Mouse (Mus musculus) hindbrain, postnatal 0 days (tissue): ENCODE data around the gene Renbp. TPM values are rescaled to one million over a fixed set of nuclear protein-coding genes. Genes with fewer than 3 reads are reported as not detected.

Source experiments
- ATAC-seq: fragments of 200-750 bp; cut with Nextera tagmentation; 2 replicates; pipeline ENCODE4 v1.8.0; 2017; ENCODE audit warnings: mild to moderate bottlenecking, moderate TSS enrichment, moderate library complexity
- DNase-seq: peaks from one replicate; pipeline ENCODE4 v3.0.0-alpha.2; 2015; ENCODE audit warnings: low spot score
- H3K27ac ChIP-seq: fragments of 300-500 bp; sonication (generic); 2 replicates; pipeline ENCODE4 v1.5.1; 2014; ENCODE audit warnings: mild to moderate bottlenecking
- H3K27me3 ChIP-seq: fragments of 300-500 bp; sonication (generic); 2 replicates; pipeline ENCODE4 v1.6.1; 2014; ENCODE audit warnings: low read length, mixed read lengths; ENCODE audit not compliant: insufficient read depth
- H3K36me3 ChIP-seq: fragments of 300-500 bp; sonication (generic); 2 replicates; pipeline ENCODE4 v1.6.1; 2014; ENCODE audit warnings: low read length, mixed read lengths; ENCODE audit not compliant: insufficient read depth
- H3K4me1 ChIP-seq: fragments of 300-500 bp; sonication (generic); 2 replicates; pipeline ENCODE4 v1.6.1; 2014; ENCODE audit warnings: antibody characterized with exemption, low read length, mixed read lengths; ENCODE audit not compliant: insufficient read depth
- H3K4me2 ChIP-seq: fragments of 300-500 bp; sonication (generic); 2 replicates; pipeline ENCODE4 v1.6.1; 2014; ENCODE audit warnings: low read depth, mild to moderate bottlenecking, low read length, moderate library complexity, mixed read lengths
- H3K4me3 ChIP-seq: fragments of 300-500 bp; sonication (generic); 2 replicates; pipeline ENCODE4 v1.5.1; 2014; ENCODE audit warnings: low read length
- H3K9ac ChIP-seq: fragments of 300-500 bp; sonication (generic); replicated peaks from 2 replicates; pipeline ENCODE4 v1.6.1; 2014; ENCODE audit warnings: mild to moderate bottlenecking, low read length, moderate library complexity, mixed read lengths
- H3K9me3 ChIP-seq: fragments of 300-500 bp; sonication (generic); 2 replicates; pipeline ENCODE4 v1.6.1; 2016; ENCODE audit warnings: low read length, mixed read lengths
- CTCF ChIP-seq: IDR thresholded peaks from 2 replicates; pipeline ENCODE4 v1.5.1; 2016; ENCODE audit warnings: antibody characterized with exemption, control low read depth, low read depth
- WGBS: fragments of 180-500 bp; shearing (Covaris S2); extraction: QIAGEN DNeasy Blood & Tissue Kit; methylation state at CpG from one replicate; pipeline ENCODE4 v1.1.7; 2014; 5-methylcytosine and 5-hydroxymethylcytosine counted together
- polyA plus RNA-seq: library from polyadenylated mRNA; unstranded; fragments of >200 nt; fragmentation: Nextera tagmentation; extraction: Ambion mirVana; gene quantifications from 2 replicates; pipeline ENCODE4 v1.2.1, GENCODE M21; 2015
- total RNA-seq: library from RNA; depleted of rRNA; stranded (reverse); fragments of >200 nt; gene quantifications from 2 replicates; pipeline ENCODE4 v1.2.3, GENCODE M21; 2014

Renbp gene
- total and polyA plus RNA-seq, 2 experiments from 2014 or later, result 6.3 to 15.2 TPM

DNA sequence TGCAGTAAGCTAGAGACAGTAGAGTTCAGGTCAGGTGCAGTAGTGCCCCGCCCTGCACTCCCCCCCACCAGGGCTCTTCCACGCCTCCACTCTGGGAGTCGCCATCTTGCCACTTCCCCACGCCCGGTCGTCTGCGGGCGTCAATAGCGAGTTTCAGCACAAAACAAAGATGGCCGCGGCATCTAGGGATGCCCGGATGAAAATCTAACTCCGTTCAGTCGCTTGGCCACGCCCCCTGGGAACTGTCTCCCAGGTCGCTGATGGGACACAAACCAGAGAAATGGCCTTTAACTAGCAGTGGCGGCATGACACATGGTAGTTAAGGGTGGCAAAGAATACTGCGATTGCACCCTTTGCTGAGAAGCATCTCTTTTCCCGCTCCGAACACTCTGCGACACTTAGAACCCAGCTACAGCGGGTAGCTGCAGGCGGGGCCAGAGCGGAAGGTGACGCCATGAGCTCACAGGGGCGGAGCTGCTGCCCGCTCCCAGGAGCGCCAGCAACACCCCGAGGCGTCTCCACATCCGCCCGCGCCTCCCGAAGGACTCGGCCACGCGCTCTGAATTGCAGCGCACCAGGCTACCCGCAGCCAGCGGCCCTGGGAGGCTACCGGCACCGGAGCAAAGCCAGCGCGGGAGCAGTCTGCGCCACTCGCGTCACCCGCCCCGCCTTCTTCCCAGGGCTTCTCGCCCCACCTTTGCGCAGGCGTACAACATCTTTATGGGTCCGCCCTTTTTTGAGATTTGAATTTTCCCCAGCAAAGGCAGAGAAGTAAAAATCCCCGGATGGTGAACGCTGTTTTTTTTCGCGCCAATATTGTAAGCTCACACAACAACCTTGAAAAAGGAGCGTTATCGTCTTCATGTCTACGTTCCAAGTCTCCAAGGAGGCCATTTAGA, 36.8 kb upstream of the Renbp start:
- no peaks in the 10 kb centered on the region for H3K27me3 ChIP-seq
- no peak for TF ChIP-seq CTCF
- H3K4me2 ChIP-seq, result peak overlapping the region; percentile 67

DNA sequence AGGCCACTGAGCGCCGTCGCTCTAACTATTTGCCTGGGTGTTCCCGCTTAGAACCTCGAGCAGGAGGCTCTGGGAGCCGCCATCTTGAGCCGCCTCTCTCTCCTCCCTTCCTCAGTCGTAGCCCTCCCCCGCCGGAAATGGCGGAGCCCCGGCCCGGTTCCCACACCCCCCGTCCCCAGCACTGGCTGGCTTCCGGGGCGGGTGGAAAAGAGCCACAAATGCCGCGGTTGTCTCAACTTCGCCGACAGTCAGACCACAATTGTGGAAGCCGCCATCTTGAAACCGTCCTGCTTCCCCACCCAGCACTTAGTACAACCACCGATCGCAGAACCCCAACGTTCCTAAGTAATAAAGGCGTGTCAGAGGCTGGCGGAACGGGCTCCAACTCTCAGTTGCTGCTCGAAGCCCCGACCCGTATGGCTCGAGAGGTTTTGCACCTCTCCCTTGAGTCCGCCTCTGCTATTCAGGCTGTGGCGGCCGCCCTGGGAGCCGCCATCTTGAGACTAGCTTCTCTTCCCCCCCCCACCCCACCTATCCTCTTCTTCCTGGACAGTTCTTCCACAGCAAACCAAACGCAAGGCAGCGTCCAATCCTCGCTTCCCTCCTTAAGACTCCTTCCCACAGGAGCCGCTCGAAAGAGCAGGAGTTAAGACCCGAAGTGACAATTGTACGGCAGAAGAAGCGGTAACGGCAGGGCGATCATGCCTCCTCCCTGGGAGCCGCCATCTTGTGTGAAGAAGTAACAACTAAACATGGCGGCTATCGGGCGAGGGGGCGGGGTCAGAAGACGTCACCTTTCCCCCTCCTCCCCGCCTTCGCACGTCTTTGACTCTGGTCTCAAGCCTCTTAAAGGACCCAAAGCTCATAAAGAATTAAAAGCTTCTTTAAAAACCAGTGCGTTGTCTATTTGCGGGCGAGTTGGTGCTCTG, 35.9 kb upstream of the Renbp start, which contains the start of gene Hcfc1:
Hcfc1 (minus strand) TSS at position 110 of the 929 bp plus-strand sequence.
- ATAC-seq, result peak; percentile 82
- Histone ChIP-seq H3K27ac (peak within 1 kb of the TSS; percentile 97), H3K4me1 (no peaks in the 10 kb centered on the region), H3K4me3 (peak within 1 kb of the TSS; percentile 62), H3K36me3 (no peaks in the 10 kb centered on the region), H3K9ac (peak within 1 kb of the TSS; percentile 70), H3K9me3 (no peaks in the 10 kb centered on the region), H3K4me2 (peak within 1 kb of the TSS; percentile 67), H3K27me3 (no peaks in the 10 kb centered on the region)
- peak; percentile 88 for DNase-seq
- TF ChIP-seq CTCF, result no peak
- WGBS, result 31% methylated on average over 58 of the region's 58 CpGs

More for the DNA sequence above, 36.8 kb upstream of the Renbp start:
- ATAC-seq (peak; percentile 92), DNase-seq (peak; percentile 94)
- Histone ChIP-seq H3K36me3 (no peaks in the 10 kb centered on the region), H3K9me3 (no peaks in the 10 kb centered on the region), H3K27ac (peak overlapping the region; percentile 97), H3K9ac (peak overlapping the region; percentile 70), H3K4me3 (peak overlapping the region; percentile 62), H3K4me1 (no peaks in the 10 kb centered on the region)
- 25% methylated on average over 52 of the region's 60 CpGs for WGBS

DNA sequence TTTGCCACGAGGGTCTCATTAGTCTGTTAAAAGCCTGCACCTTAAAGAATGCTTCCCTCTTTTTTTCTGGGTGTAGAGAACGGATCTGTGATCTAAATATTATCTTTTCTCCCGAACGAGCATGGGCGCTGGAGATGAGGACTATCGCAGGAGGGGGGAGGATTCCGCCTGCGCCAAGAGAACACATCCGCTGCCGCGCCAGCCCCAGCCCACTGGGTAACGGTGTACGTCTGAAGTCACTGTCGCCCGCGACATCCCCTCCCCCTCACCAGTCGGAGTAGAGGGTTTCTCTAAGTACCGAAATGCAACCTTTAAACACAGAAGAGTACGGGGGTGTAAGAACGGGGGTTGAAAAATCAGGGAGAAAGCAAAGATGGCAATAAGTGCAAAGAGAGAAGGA, 34.7 kb upstream of the Renbp start:
- peak overlapping the region; percentile 97; the same call in 1 of the 2 replicates for H3K27ac ChIP-seq
- no peak for TF ChIP-seq CTCF
- H3K9me3 ChIP-seq, result no peaks in the 10 kb centered on the region
- no peaks in the 10 kb centered on the region for H3K27me3 ChIP-seq
- DNase-seq (peak; percentile 59), ATAC-seq (no peak)
- H3K36me3 ChIP-seq, result no peaks in the 10 kb centered on the region
- H3K9ac ChIP-seq, result peak overlapping the region; percentile 70
- 25% methylated on average over 20 of the region's 20 CpGs for WGBS
- peak overlapping the region; percentile 62 for H3K4me3 ChIP-seq
- H3K4me1 ChIP-seq, result no peaks in the 10 kb centered on the region
- H3K4me2 ChIP-seq, result peak overlapping the region; percentile 67

DNA sequence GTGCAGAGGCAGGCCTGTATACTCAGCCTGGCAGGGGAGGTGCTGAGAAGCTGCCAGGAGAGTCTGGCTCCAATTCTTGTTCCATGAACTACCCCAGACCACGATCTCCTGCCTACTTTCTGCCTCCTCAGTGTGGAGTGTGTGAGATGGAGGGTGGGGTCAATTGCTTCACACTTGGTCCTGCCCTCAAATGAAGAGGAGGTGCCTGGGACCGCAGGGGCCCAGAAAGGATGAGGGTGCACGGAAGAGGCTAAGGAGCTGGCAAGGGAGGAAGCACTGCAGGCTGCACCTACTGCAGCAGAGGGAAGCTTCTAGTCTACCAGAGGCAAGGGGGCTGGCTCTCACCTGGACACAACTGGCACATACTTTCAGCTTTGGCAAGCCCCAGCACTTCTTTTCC, 33.7 kb upstream of the Renbp start:
- Histone ChIP-seq H3K9ac (peak overlapping the region; percentile 70), H3K4me1 (no peaks in the 10 kb centered on the region), H3K4me3 (peak overlapping the region; percentile 62), H3K27me3 (no peaks in the 10 kb centered on the region), H3K36me3 (no peaks in the 10 kb centered on the region), H3K4me2 (peak overlapping the region; percentile 67), H3K27ac (no peak overlapping the region; the same call in 1 of the 2 replicates), H3K9me3 (no peaks in the 10 kb centered on the region)
- no peak for TF ChIP-seq CTCF
- ATAC-seq (no peak), DNase-seq (no peak)
- 55% methylated on average over 3 of the region's 3 CpGs for WGBS

DNA sequence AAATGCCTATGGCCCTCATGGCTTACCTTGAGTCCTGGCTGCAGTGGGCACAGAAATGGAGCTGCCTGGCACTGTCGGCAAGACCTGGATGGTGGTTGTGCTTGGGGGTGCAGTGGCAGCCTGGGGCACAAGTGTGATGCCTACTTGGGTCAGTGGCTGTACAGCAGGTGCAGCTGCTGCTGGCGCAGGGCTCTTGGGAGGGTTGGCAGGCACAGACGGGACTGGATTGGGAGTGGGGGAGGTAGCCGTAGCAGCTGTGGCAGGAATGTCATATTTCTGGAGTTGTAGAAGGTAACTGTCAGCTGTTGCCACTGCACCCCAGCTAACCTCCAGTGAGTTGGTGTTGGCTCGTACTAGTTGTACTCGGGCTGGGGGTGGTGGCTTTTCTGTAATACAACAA, 24.3 kb upstream of the Renbp start:
- H3K4me1 ChIP-seq, result no peaks in the 10 kb centered on the region
- no peak overlapping the region for H3K4me2 ChIP-seq
- peaks cover 38% of the 10 kb centered on the region for H3K36me3 ChIP-seq
- no peaks in the 10 kb centered on the region for H3K27me3 ChIP-seq
- no peak for TF ChIP-seq CTCF
- H3K4me3 ChIP-seq, result no peak overlapping the region
- no peak for ATAC-seq
- no peak overlapping the region for H3K9ac ChIP-seq
- WGBS, result 81% methylated on average over 6 of the region's 6 CpGs
- no peaks in the 10 kb centered on the region for H3K9me3 ChIP-seq
- H3K27ac ChIP-seq, result no peak overlapping the region
- no peak for DNase-seq

DNA sequence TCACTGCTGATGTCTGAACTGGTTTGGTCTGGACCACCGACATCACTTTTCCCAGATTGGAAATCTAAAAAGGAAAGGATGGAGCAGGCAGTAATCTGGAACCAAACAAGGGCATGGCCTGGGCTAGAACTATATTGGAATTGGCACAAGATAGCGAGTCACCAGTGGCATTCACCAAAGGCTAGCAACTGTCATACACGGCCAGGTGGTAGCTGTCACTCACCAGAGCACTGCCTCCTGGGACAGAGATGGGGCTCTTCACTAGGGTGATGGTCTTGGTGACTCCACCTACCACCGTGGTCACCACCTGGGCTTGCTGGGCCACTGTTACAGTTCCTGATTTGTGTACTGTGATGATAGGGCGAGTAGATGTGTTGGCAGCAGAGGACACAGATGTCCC, 22.0 kb upstream of the Renbp start:
- ATAC-seq, result no peak
- H3K27ac ChIP-seq, result no peak overlapping the region
- H3K4me1 ChIP-seq, result no peaks in the 10 kb centered on the region
- no peak overlapping the region for H3K4me3 ChIP-seq
- H3K9ac ChIP-seq, result no peak overlapping the region
- 86% methylated on average over 5 of the region's 5 CpGs for WGBS
- no peaks in the 10 kb centered on the region for H3K27me3 ChIP-seq
- no peak for DNase-seq
- no peak overlapping the region for H3K4me2 ChIP-seq
- no peaks in the 10 kb centered on the region for H3K9me3 ChIP-seq
- no peak for TF ChIP-seq CTCF
- peaks cover 37% of the 10 kb centered on the region for H3K36me3 ChIP-seq
